Mouse (Mus musculus): Measurements from ENCODE around the gene Cd163l1. TPM values are rescaled to one million over a fixed set of nuclear protein-coding genes. Genes with fewer than 3 reads are reported as not detected.

Cd163l1 gene
- polyA plus RNA-seq, 1 experiment = 2.8 TPM

DNA sequence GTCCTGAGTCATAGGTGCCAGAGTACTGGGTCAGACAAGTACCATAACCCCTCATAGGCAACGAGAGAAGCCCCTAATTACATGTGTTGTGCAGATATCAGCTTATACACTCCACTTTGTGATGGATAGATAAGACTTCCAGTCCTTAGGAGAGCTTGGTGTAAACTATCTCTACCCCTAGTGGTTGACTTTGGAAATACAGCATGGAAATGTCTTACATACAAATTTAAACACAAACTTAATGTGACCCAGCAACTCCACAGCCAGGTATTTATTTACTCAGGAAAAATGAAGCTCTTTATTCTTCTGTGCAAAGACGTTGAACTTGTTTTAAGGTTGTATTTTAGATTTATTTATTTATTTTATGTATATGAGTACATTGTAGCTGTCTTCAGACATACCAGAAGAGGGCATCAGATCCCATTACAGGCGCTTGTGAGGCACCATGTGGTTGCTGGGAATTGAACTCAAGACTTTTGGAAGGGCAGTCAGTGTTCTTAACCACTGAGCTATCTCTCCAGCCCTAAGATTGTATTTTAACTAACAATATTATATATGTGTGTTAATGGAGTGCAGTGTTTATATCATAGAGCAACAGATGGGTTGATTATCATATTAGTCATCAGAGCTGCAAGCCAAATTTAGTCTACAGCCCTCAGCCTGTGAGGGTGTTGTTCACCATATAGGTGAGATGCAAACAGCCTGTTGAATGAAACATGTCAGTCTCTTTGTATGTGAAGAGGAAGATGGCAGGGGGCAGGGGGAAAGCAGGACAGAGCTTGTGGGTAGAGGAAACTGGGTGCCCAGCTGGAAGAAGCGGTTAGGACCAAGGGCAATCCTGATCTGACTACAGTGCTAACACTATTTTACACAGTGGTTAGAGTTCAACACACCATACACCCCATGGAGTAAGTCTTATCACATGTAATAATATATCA, 29.4 kb upstream of the Cd163l1 start:
- Histone ChIP-seq H3K4me1 (ENCODE audit: control insufficient read depth, insufficient read depth, low read length) (no peaks in the 10 kb centered on the region), H3K4me3 (replicated peaks; ENCODE audit: extremely low read depth, low read depth, low read length) (no peak overlapping the region)
- TF ChIP-seq POLR2A (IDR thresholded peaks at IDR 0.05; ENCODE audit: borderline replicate concordance, extremely low read depth, low read depth, low read length) = no peak
- TF ChIP-seq CTCF (IDR thresholded peaks at IDR 0.05; ENCODE audit: insufficient read depth, low read length) = no peak
- DNase-seq = no peak
- WGBS = 55% methylated on average over 4 of the region's 4 CpGs

- 84% methylated on average over 1 of the region's 1 CpGs for WGBS
- no peak for DNase-seq
- TF ChIP-seq CTCF (IDR thresholded peaks at IDR 0.05; ENCODE audit: insufficient read depth, low read length) (no peak), POLR2A (IDR thresholded peaks at IDR 0.05; ENCODE audit: borderline replicate concordance, extremely low read depth, low read depth, low read length) (no peak)
- no peaks in the 10 kb centered on the region for H3K4me1 ChIP-seq (ENCODE audit: control insufficient read depth, insufficient read depth, low read length)
- H3K4me3 ChIP-seq (replicated peaks; ENCODE audit: extremely low read depth, low read depth, low read length) = no peak overlapping the region
Observed at GRCm38 (mm10) chr7:140190435-140190834, 27.6 kb upstream of the Cd163l1 start.

- no peak for TF ChIP-seq CTCF (IDR thresholded peaks at IDR 0.05; ENCODE audit: insufficient read depth, low read length)
- no peak for TF ChIP-seq POLR2A (IDR thresholded peaks at IDR 0.05; ENCODE audit: borderline replicate concordance, extremely low read depth, low read depth, low read length)
- H3K4me3 ChIP-seq (replicated peaks; ENCODE audit: extremely low read depth, low read depth, low read length) = no peak overlapping the region
- 39% methylated on average over 2 of the region's 2 CpGs for WGBS
- DNase-seq = no peak
- H3K4me1 ChIP-seq (ENCODE audit: control insufficient read depth, insufficient read depth, low read length) = no peaks in the 10 kb centered on the region
Observed at GRCm38 (mm10) chr7:140192445-140192844, 25.6 kb upstream of the Cd163l1 start.

DNA sequence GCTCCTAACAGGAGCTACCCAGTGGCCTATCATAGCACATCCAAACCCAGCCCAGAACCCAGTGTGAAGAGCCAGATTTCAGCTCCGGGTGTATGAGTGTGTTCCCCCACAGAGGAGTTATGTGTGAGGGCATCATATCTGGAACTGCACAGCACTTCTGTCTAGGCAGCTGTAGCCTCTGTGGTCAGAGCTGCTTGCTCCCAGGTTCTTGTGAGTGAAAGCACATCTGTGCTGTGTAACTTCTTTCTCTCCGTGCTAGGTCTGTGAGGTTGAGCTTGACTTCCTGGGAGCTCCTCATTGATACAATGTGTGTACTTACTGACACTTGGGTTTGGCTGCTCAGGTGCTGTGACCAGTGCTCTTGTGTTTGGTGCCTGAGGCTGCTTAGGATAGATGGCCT, 25.2 kb upstream of the Cd163l1 start:
- Histone ChIP-seq H3K4me3 (replicated peaks; ENCODE audit: extremely low read depth, low read depth, low read length) (no peak overlapping the region), H3K4me1 (ENCODE audit: control insufficient read depth, insufficient read depth, low read length) (no peaks in the 10 kb centered on the region)
- DNase-seq = no peak
- no peak for TF ChIP-seq CTCF (IDR thresholded peaks at IDR 0.05; ENCODE audit: insufficient read depth, low read length)
- no peak for TF ChIP-seq POLR2A (IDR thresholded peaks at IDR 0.05; ENCODE audit: borderline replicate concordance, extremely low read depth, low read depth, low read length)
- 69% methylated on average over 2 of the region's 2 CpGs for WGBS

GRCm38 (mm10) chr7:140194031-140194430, 24.0 kb upstream of the Cd163l1 start:
- 78% methylated on average over 4 of the region's 4 CpGs for WGBS

GRCm38 (mm10) chr7:140196002-140196401, 22.1 kb upstream of the Cd163l1 start:
- 72% methylated on average over 8 of the region's 8 CpGs for WGBS
- no peak for TF ChIP-seq POLR2A (IDR thresholded peaks at IDR 0.05; ENCODE audit: borderline replicate concordance, extremely low read depth, low read depth, low read length)
- no peak for TF ChIP-seq CTCF (IDR thresholded peaks at IDR 0.05; ENCODE audit: insufficient read depth, low read length)
- Histone ChIP-seq H3K4me3 (replicated peaks; ENCODE audit: extremely low read depth, low read depth, low read length) (no peak overlapping the region), H3K4me1 (ENCODE audit: control insufficient read depth, insufficient read depth, low read length) (no peaks in the 10 kb centered on the region)
- DNase-seq = no peak

More at GRCm38 (mm10) chr7:140194031-140194430, 24.0 kb upstream of the Cd163l1 start:
- no peak for DNase-seq
- Histone ChIP-seq H3K4me3 (replicated peaks; ENCODE audit: extremely low read depth, low read depth, low read length) (no peak overlapping the region), H3K4me1 (ENCODE audit: control insufficient read depth, insufficient read depth, low read length) (no peaks in the 10 kb centered on the region)
- TF ChIP-seq POLR2A (IDR thresholded peaks at IDR 0.05; ENCODE audit: borderline replicate concordance, extremely low read depth, low read depth, low read length) = no peak
- TF ChIP-seq CTCF (IDR thresholded peaks at IDR 0.05; ENCODE audit: insufficient read depth, low read length) = no peak

GRCm38 (mm10) chr7:140201090-140201489, 17.0 kb upstream of the Cd163l1 start:
- 79% methylated on average over 4 of the region's 4 CpGs for WGBS
- TF ChIP-seq CTCF (IDR thresholded peaks at IDR 0.05; ENCODE audit: insufficient read depth, low read length) (no peak), POLR2A (IDR thresholded peaks at IDR 0.05; ENCODE audit: borderline replicate concordance, extremely low read depth, low read depth, low read length) (no peak)
- Histone ChIP-seq H3K4me1 (ENCODE audit: control insufficient read depth, insufficient read depth, low read length) (no peaks in the 10 kb centered on the region), H3K4me3 (replicated peaks; ENCODE audit: extremely low read depth, low read depth, low read length) (no peak overlapping the region)
- no peak for DNase-seq

DNA sequence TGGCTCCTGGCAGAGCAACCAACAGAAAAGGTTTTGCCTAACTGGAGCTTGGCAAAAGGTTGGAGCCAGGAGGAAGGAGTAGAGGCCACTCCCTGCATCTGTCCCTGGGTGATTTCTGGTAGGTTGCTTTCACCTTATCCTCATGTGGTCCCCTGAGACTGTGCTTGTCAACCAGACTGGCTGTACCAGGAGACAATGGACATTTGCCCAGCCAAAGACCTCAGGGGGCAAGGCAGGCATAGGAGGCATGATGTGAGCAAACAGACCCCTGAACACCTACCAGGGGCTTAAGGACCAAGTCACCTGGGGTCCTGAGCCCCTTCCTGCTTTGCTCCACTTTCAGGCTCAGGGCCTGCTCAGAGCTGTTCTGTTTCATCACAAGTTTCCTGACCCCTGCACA, 12.2 kb upstream of the Cd163l1 start, which contains the start of gene Olfr524:
Olfr524 (minus strand) TSS at position 101 of the 400 bp plus-strand sequence.
- TF ChIP-seq POLR2A (IDR thresholded peaks at IDR 0.05; ENCODE audit: borderline replicate concordance, extremely low read depth, low read depth, low read length) = no peak
- DNase-seq = no peak
- no peaks in the 10 kb centered on the region for H3K4me1 ChIP-seq (ENCODE audit: control insufficient read depth, insufficient read depth, low read length)
- H3K4me3 ChIP-seq (replicated peaks; ENCODE audit: extremely low read depth, low read depth, low read length) = no peak within 1 kb of the TSS

DNA sequence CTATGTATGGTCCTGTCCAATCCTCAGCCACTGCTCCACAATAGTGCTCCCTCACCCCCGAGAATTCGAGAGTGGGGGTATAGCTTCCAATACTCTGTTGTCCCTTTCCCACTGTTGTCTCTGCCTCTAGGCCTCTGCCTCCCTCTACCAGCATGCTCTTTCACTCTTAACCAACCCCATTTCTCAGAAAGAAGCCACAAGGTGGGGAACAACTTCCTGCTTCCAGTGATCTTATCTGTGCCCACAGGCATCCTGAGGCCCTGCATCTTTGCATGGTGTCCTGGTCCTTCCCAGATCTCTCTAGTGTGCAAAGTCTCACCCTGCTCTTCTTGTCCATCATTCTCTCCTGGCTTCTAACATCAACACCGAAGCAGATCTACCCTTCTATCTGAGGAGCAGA, 11.2 kb upstream of the Cd163l1 start:
- WGBS = 86% methylated on average over 3 of the region's 3 CpGs
- Histone ChIP-seq H3K4me1 (ENCODE audit: control insufficient read depth, insufficient read depth, low read length) (no peaks in the 10 kb centered on the region), H3K4me3 (replicated peaks; ENCODE audit: extremely low read depth, low read depth, low read length) (no peak overlapping the region)
- no peak for DNase-seq
- TF ChIP-seq POLR2A (IDR thresholded peaks at IDR 0.05; ENCODE audit: borderline replicate concordance, extremely low read depth, low read depth, low read length) = no peak
- TF ChIP-seq CTCF (IDR thresholded peaks at IDR 0.05; ENCODE audit: insufficient read depth, low read length) = no peak

DNA sequence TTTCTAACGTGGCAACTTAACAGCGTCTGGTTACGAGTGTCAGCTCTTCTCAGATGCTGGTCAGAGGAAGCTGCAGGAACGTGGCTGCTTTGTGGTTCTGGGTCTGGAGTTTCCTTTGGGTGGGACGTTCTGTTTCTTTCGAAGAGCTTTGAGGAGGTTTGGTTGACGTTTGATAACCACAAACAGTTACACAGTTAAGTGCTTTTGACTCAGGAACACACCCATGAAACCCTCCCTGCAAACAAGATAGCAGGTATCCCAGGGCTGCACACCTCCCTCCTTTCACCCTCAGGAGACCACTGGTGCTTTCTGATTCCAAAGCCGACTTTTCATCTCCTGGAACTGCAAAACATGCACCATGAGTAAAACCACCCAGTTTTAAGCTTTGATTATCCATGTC, 9.9 kb upstream of the Cd163l1 start:
- H3K4me3 ChIP-seq (replicated peaks; ENCODE audit: extremely low read depth, low read depth, low read length) = no peak overlapping the region
- TF ChIP-seq CTCF (IDR thresholded peaks at IDR 0.05; ENCODE audit: insufficient read depth, low read length) (no peak), POLR2A (IDR thresholded peaks at IDR 0.05; ENCODE audit: borderline replicate concordance, extremely low read depth, low read depth, low read length) (no peak)
- H3K4me1 ChIP-seq (ENCODE audit: control insufficient read depth, insufficient read depth, low read length) = no peaks in the 10 kb centered on the region
- 47% methylated on average over 8 of the region's 8 CpGs for WGBS
- DNase-seq = no peak
